Mouse (Mus musculus): ENCODE data around the gene Il2rb. TPM values are rescaled to one million over a fixed set of nuclear protein-coding genes. Genes with fewer than 3 reads are reported as not detected.
A peak's percentile ranks its signal among the peaks of the same experiment; 100 is the strongest.

Gene Il2rb
- polyA plus RNA-seq, 1 experiment from 2014 or later, result 2.1 TPM

DNA sequence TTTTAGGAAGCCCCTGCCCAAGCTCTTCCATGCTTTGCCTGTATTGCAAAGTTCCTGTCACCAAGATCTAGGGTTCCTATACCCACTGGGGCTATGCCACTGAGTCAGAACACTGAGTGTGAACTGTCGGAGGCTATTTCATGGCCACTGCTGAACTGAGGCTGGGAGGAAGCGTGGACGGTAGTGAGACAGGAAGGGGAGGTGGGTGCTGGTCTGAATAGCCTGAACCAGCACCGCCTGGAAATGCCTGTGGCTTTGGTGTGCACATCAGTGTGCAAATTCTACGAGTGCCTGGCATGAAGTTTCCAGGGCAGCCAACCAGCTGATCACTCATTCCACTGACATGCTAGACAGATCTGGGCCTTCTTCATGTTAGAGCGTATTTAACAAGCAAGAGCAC, 26.8 kb upstream of the Il2rb start:
- Histone ChIP-seq H3K4me1 (ENCODE audit: insufficient read depth) (no peaks in the 10 kb centered on the region), H3K36me3 (replicated peaks; ENCODE audit: insufficient read depth, low read length) (no peaks in the 10 kb centered on the region), H3K27ac (ENCODE audit: low read depth) (no peak overlapping the region), H3K27me3 (ENCODE audit: insufficient read depth, low read length) (no peaks in the 10 kb centered on the region), H3K4me2 (ENCODE audit: low read depth, low read length) (no peak overlapping the region), H3K4me3 (ENCODE audit: low read depth, low read length) (no peak overlapping the region), H3K9ac (replicated peaks) (no peak overlapping the region), H3K9me3 (ENCODE audit: low read length) (no peaks in the 10 kb centered on the region)
- TF ChIP-seq EP300 (IDR thresholded peaks at IDR 0.05; ENCODE audit: low read depth) (no peak), CTCF (IDR thresholded peaks at IDR 0.05; ENCODE audit: low read depth) (no peak)
- WGBS (ENCODE audit: insufficient replicate concordance), result 52% methylated on average over 6 of the region's 6 CpGs
- no peak for ATAC-seq
- DNase-seq, result no peak

GRCm38 (mm10) chr15:78521331-78521730, 26.3 kb upstream of the Il2rb start:
- Histone ChIP-seq H3K27ac (ENCODE audit: low read depth) (no peak overlapping the region), H3K9me3 (ENCODE audit: low read length) (no peaks in the 10 kb centered on the region), H3K4me2 (ENCODE audit: low read depth, low read length) (no peak overlapping the region), H3K4me3 (ENCODE audit: low read depth, low read length) (no peak overlapping the region), H3K9ac (replicated peaks) (no peak overlapping the region), H3K36me3 (replicated peaks; ENCODE audit: insufficient read depth, low read length) (no peaks in the 10 kb centered on the region), H3K4me1 (ENCODE audit: insufficient read depth) (no peaks in the 10 kb centered on the region), H3K27me3 (ENCODE audit: insufficient read depth, low read length) (no peaks in the 10 kb centered on the region)
- WGBS (ENCODE audit: insufficient replicate concordance), result 51% methylated on average over 8 of the region's 8 CpGs
- TF ChIP-seq CTCF (IDR thresholded peaks at IDR 0.05; ENCODE audit: low read depth), result no peak
- TF ChIP-seq EP300 (IDR thresholded peaks at IDR 0.05; ENCODE audit: low read depth), result no peak
- no peak for DNase-seq
- ATAC-seq, result no peak

- Histone ChIP-seq H3K9me3 (ENCODE audit: low read length) (no peaks in the 10 kb centered on the region), H3K4me3 (ENCODE audit: low read depth, low read length) (no peak overlapping the region), H3K27ac (ENCODE audit: low read depth) (no peak overlapping the region)
Measured at GRCm38 (mm10) chr15:78520112-78520715, 25.1 kb upstream of the Il2rb start.

GRCm38 (mm10) chr15:78518221-78518620, 23.1 kb upstream of the Il2rb start:
- no peak overlapping the region for H3K4me2 ChIP-seq (ENCODE audit: low read depth, low read length)
- H3K4me3 ChIP-seq (ENCODE audit: low read depth, low read length), result no peak overlapping the region
- H3K4me1 ChIP-seq (ENCODE audit: insufficient read depth), result peaks cover 3% of the 10 kb centered on the region
- H3K9ac ChIP-seq (replicated peaks), result no peak overlapping the region
- peak; percentile 13 for DNase-seq
- H3K36me3 ChIP-seq (replicated peaks; ENCODE audit: insufficient read depth, low read length), result no peaks in the 10 kb centered on the region
- 44% methylated on average over 7 of the region's 7 CpGs for WGBS (ENCODE audit: insufficient replicate concordance)
- H3K27me3 ChIP-seq (ENCODE audit: insufficient read depth, low read length), result no peaks in the 10 kb centered on the region
- no peak for TF ChIP-seq CTCF (IDR thresholded peaks at IDR 0.05; ENCODE audit: low read depth)
- no peak for TF ChIP-seq EP300 (IDR thresholded peaks at IDR 0.05; ENCODE audit: low read depth)
- no peaks in the 10 kb centered on the region for H3K9me3 ChIP-seq (ENCODE audit: low read length)
- no peak overlapping the region for H3K27ac ChIP-seq (ENCODE audit: low read depth)
- no peak for ATAC-seq

More at GRCm38 (mm10) chr15:78520112-78520715, 25.1 kb upstream of the Il2rb start:
- Histone ChIP-seq H3K4me2 (ENCODE audit: low read depth, low read length) (no peak overlapping the region), H3K9ac (replicated peaks) (no peak overlapping the region), H3K36me3 (replicated peaks; ENCODE audit: insufficient read depth, low read length) (no peaks in the 10 kb centered on the region), H3K27me3 (ENCODE audit: insufficient read depth, low read length) (no peaks in the 10 kb centered on the region), H3K4me1 (ENCODE audit: insufficient read depth) (no peaks in the 10 kb centered on the region)
- ATAC-seq (no peak), DNase-seq (peak; percentile 17)
- WGBS (ENCODE audit: insufficient replicate concordance), result 41% methylated on average over 13 of the region's 13 CpGs
- TF ChIP-seq EP300 (IDR thresholded peaks at IDR 0.05; ENCODE audit: low read depth) (no peak), CTCF (IDR thresholded peaks at IDR 0.05; ENCODE audit: low read depth) (no peak)

GRCm38 (mm10) chr15:78515759-78516158, 20.7 kb upstream of the Il2rb start:
- ATAC-seq (no peak), DNase-seq (peak; percentile 13)
- TF ChIP-seq CTCF (IDR thresholded peaks at IDR 0.05; ENCODE audit: low read depth) (no peak), EP300 (IDR thresholded peaks at IDR 0.05; ENCODE audit: low read depth) (no peak)
- no peak overlapping the region for H3K4me3 ChIP-seq (ENCODE audit: low read depth, low read length)
- H3K36me3 ChIP-seq (replicated peaks; ENCODE audit: insufficient read depth, low read length), result no peaks in the 10 kb centered on the region
- no peak overlapping the region for H3K27ac ChIP-seq (ENCODE audit: low read depth)
- H3K9me3 ChIP-seq (ENCODE audit: low read length), result no peaks in the 10 kb centered on the region
- WGBS (ENCODE audit: insufficient replicate concordance), result 50% methylated on average over 6 of the region's 6 CpGs
- no peak overlapping the region for H3K4me2 ChIP-seq (ENCODE audit: low read depth, low read length)
- peaks cover 20% of the 10 kb centered on the region for H3K4me1 ChIP-seq (ENCODE audit: insufficient read depth)
- no peak overlapping the region for H3K9ac ChIP-seq (replicated peaks)
- H3K27me3 ChIP-seq (ENCODE audit: insufficient read depth, low read length), result no peaks in the 10 kb centered on the region

GRCm38 (mm10) chr15:78514393-78515146, 19.5 kb upstream of the Il2rb start:
- no peak overlapping the region for H3K4me2 ChIP-seq (ENCODE audit: low read depth, low read length)
- no peaks in the 10 kb centered on the region for H3K27me3 ChIP-seq (ENCODE audit: insufficient read depth, low read length)
- no peak overlapping the region for H3K9ac ChIP-seq (replicated peaks)
- 27% methylated on average over 7 of the region's 7 CpGs for WGBS (ENCODE audit: insufficient replicate concordance)
- H3K4me3 ChIP-seq (ENCODE audit: low read depth, low read length), result no peak overlapping the region
- TF ChIP-seq CTCF (IDR thresholded peaks at IDR 0.05; ENCODE audit: low read depth) (peak; percentile 95), EP300 (IDR thresholded peaks at IDR 0.05; ENCODE audit: low read depth) (no peak)
- no peaks in the 10 kb centered on the region for H3K9me3 ChIP-seq (ENCODE audit: low read length)
- H3K36me3 ChIP-seq (replicated peaks; ENCODE audit: insufficient read depth, low read length), result no peaks in the 10 kb centered on the region
- peaks cover 24% of the 10 kb centered on the region for H3K4me1 ChIP-seq (ENCODE audit: insufficient read depth)
- peak; percentile 82 for DNase-seq
- H3K27ac ChIP-seq (ENCODE audit: low read depth), result no peak overlapping the region
- peak; percentile 53 for ATAC-seq

Data from liver, postnatal 0 days (tissue).